Mouse (Mus musculus) forebrain, postnatal 0 days (tissue): ENCODE measurements around the gene Arl6ip1. TPM values are rescaled to one million over a fixed set of nuclear protein-coding genes. Genes with fewer than 3 reads are reported as not detected.
A peak's percentile ranks its signal among the peaks of the same experiment; 100 is the strongest.

ENCODE experiments used
- ATAC-seq: fragments of 200-750 bp; cut with Nextera tagmentation; 2 replicates; pipeline ENCODE4 v1.8.0; 2017; ENCODE audit warnings: mild to moderate bottlenecking, moderate library complexity
- DNase-seq: peaks from one replicate; pipeline ENCODE4 v3.0.0-alpha.2; 2015
- H3K27ac ChIP-seq: fragments of 300-500 bp; sonication (generic); 2 replicates; pipeline ENCODE4 v1.5.1; 2014; ENCODE audit warnings: low read depth, mild to moderate bottlenecking, antibody characterized with exemption, low read length, moderate library complexity, mixed read lengths
- H3K27me3 ChIP-seq: fragments of 300-500 bp; sonication (generic); 2 replicates; pipeline ENCODE4 v1.6.1; 2014; ENCODE audit warnings: mild to moderate bottlenecking, low read length, mixed read lengths; ENCODE audit not compliant: insufficient read depth
- H3K36me3 ChIP-seq: fragments of 300-500 bp; sonication (generic); 2 replicates; pipeline ENCODE4 v1.6.1; 2014; ENCODE audit warnings: mild to moderate bottlenecking, moderate library complexity; ENCODE audit not compliant: insufficient read depth
- H3K4me1 ChIP-seq: fragments of 300-500 bp; sonication (generic); 2 replicates; pipeline ENCODE4 v1.6.1; 2014; ENCODE audit warnings: antibody characterized with exemption; ENCODE audit not compliant: insufficient read depth
- H3K4me2 ChIP-seq: fragments of 300-500 bp; sonication (generic); 2 replicates; pipeline ENCODE4 v1.6.1; 2014; ENCODE audit warnings: low read depth, mild to moderate bottlenecking, moderate library complexity
- H3K4me3 ChIP-seq: fragments of 300-500 bp; sonication (generic); 2 replicates; pipeline ENCODE4 v1.5.1; 2014; ENCODE audit warnings: low read depth, low read length, mixed read lengths
- H3K9ac ChIP-seq: fragments of 300-500 bp; sonication (generic); 2 replicates; pipeline ENCODE4 v1.6.1; 2014; ENCODE audit warnings: mild to moderate bottlenecking
- H3K9me3 ChIP-seq: fragments of 300-500 bp; sonication (generic); 2 replicates; pipeline ENCODE4 v1.6.1; 2016; ENCODE audit warnings: low read length
- CTCF ChIP-seq: sonication (generic); IDR thresholded peaks from 2 replicates; pipeline ENCODE4 v1.5.1; 2016; ENCODE audit warnings: antibody characterized with exemption, control low read depth, low read depth
- WGBS: fragments of 180-500 bp; shearing (Covaris S2); extraction: QIAGEN DNeasy Blood & Tissue Kit; methylation state at CpG from one replicate; pipeline ENCODE4 v1.1.7; 2014; 5-methylcytosine and 5-hydroxymethylcytosine counted together
- polyA plus RNA-seq: library from polyadenylated mRNA; unstranded; fragments of >200 nt; fragmentation: Nextera tagmentation; extraction: Ambion mirVana; gene quantifications from 2 replicates; pipeline ENCODE4 v1.2.1, GENCODE M21; 2015
- total RNA-seq: library from RNA; depleted of rRNA; stranded (reverse); fragments of >200 nt; gene quantifications from 2 replicates; pipeline ENCODE4 v1.2.3, GENCODE M21; 2014

Arl6ip1 gene
- total and polyA plus RNA-seq, 2 experiments from 2014 or later: 386 to 659 TPM

DNA sequence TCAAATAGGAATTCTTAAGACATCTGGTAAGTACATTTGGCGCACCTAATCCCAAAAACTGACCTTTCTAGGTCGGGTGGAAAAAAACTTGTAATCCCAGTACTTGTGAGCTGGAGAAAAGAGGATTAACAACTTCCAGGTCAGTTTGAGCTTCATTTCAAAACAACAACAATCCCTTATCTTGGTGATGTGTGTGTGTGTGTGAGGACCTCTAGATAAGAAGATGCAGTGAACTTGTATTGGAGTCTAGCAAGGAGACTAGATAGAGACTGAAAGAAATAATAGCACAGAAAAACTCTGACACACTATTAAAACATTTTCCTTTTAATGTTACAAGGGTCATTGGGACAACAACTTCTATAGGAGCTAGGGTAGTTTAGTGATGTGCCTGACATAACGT is 14.1 kb upstream of the Arl6ip1 start:
- no peak overlapping the region for H3K27ac ChIP-seq

DNA sequence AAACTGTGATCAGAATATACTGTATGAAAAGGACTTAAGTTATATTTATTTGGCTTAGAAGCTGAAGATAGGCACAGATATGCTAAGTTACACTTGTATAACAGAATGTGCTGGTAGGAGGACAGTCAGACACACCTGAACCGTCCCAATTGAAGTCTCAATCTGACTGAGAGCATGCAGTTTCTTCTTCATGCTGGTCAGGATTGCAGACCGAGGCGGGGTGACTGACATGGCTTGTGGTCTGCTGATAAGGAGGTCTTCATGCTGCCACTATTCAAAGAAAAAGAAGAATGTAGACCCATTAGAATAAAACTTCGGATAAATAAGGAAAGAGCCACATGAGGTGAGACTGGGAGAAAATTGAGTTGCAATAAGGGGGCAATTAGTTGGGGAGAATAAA is 13.7 kb upstream of the Arl6ip1 start:
- Histone ChIP-seq H3K9ac (no peak overlapping the region), H3K4me2 (no peak overlapping the region), H3K27me3 (no peaks in the 10 kb centered on the region), H3K27ac (no peak overlapping the region), H3K9me3 (no peaks in the 10 kb centered on the region), H3K36me3 (peaks cover 57% of the 10 kb centered on the region), H3K4me3 (no peak overlapping the region), H3K4me1 (no peaks in the 10 kb centered on the region)
- TF ChIP-seq CTCF: no peak
- 96% methylated on average over 4 of the region's 4 CpGs for WGBS
- no peak for DNase-seq
- ATAC-seq: no peak

More for the DNA sequence above, 14.1 kb upstream of the Arl6ip1 start:
- DNase-seq (no peak), ATAC-seq (no peak)
- H3K4me3 ChIP-seq: no peak overlapping the region
- H3K9ac ChIP-seq: no peak overlapping the region
- WGBS: 81% methylated on average over 3 of the region's 3 CpGs
- no peaks in the 10 kb centered on the region for H3K27me3 ChIP-seq
- no peaks in the 10 kb centered on the region for H3K9me3 ChIP-seq
- no peaks in the 10 kb centered on the region for H3K4me1 ChIP-seq
- no peak overlapping the region for H3K4me2 ChIP-seq
- TF ChIP-seq CTCF: no peak
- H3K36me3 ChIP-seq: peaks cover 62% of the 10 kb centered on the region

DNA sequence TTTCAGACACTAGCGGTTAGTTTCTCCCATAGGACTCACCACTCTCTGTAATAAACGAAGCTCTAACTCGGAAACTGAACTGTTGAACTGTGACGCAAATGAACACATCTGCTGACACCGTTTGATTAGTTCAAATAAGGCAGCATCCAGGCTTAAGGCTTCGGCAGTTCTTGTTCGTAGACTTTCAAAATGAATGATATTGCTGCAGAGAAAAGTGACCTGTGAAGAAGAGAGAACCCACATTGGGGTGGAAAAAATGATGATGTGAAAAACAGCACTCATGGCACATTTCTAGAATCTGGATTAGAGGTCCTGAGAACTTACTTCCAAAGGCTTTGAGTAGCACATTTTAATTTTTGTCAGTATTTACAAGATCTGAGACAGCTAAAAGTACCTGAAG is 11.8 kb upstream of the Arl6ip1 start:
- DNase-seq: no peak

DNA sequence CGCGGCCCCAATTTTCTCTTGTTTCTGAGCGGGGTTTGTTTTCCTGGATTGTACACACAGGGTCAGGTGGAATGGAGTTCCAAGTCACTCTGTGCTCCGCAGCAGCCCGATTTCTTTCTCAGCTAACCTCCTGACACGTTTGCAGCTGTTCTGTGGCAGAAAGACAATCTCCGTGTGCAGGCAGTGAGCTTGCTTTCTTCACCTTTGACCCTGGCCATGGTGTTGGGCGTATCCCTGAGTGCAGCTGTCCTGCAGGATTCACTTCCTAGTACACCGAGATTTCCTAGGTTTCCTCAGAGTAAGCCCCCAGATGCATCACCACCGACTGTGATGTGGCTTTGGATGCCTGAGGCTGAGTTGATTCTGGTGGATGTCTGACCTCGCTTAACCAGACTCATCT is 5.7 kb upstream of the Arl6ip1 start:
- Histone ChIP-seq H3K36me3 (peaks cover 42% of the 10 kb centered on the region), H3K4me2 (no peak overlapping the region), H3K27ac (no peak overlapping the region), H3K4me3 (no peak overlapping the region), H3K9ac (no peak overlapping the region), H3K27me3 (no peaks in the 10 kb centered on the region), H3K4me1 (no peaks in the 10 kb centered on the region), H3K9me3 (no peaks in the 10 kb centered on the region)
- WGBS: 84% methylated on average over 11 of the region's 11 CpGs
- no peak for TF ChIP-seq CTCF
- ATAC-seq (no peak), DNase-seq (no peak)

More for the DNA sequence above, 11.8 kb upstream of the Arl6ip1 start:
- Histone ChIP-seq H3K4me3 (no peak overlapping the region), H3K9ac (no peak overlapping the region), H3K27ac (no peak overlapping the region), H3K27me3 (no peaks in the 10 kb centered on the region), H3K4me1 (no peaks in the 10 kb centered on the region), H3K4me2 (no peak overlapping the region), H3K36me3 (peaks cover 68% of the 10 kb centered on the region), H3K9me3 (no peaks in the 10 kb centered on the region)
- no peak for ATAC-seq
- no peak for TF ChIP-seq CTCF
- 95% methylated on average over 7 of the region's 7 CpGs for WGBS

DNA sequence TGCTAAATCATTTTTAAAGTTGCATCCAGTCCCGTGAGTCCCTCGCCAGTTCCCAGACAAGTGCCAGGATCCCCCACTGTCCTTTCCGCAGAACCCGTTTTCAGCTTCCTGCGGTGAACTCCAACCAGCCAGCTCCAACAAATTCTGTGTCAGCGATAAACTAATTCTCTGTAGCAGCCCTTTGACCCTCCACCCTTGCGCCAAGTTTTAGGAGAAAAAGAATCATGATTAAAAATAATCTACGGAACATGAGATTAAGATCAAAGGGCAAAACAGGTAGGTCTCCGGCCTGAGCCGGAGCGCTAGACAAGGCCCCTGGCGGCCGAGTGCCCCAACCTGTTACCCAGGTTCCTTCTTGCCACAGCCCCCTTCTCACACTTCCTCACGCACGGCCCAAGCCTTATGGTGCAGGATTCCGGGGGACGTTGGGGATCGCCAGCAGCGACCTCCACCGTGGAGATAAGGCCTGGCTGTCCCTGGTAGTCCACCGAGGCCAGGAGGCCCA is 485 bp downstream of the Arl6ip1 start:
- H3K4me1 ChIP-seq: peaks cover 13% of the 10 kb centered on the region; the same call in 1 of the 2 replicates
- ATAC-seq (peak; percentile 54), DNase-seq (peak; percentile 45)
- peak overlapping the region; percentile 87 for H3K27ac ChIP-seq
- H3K4me3 ChIP-seq: peak overlapping the region; percentile 87
- peak; percentile 36; the same call in 1 of the 2 replicates for TF ChIP-seq CTCF
- no peaks in the 10 kb centered on the region for H3K27me3 ChIP-seq
- H3K9ac ChIP-seq: peak overlapping the region; percentile 87
- H3K9me3 ChIP-seq: no peaks in the 10 kb centered on the region
- under 1% methylated on average over 21 of the region's 21 CpGs for WGBS
- 0 out of 2 replicates have a peak, but pooled peaks cover 4% of the 10 kb centered on the region for H3K36me3 ChIP-seq
- peak overlapping the region; percentile 75 for H3K4me2 ChIP-seq

DNA sequence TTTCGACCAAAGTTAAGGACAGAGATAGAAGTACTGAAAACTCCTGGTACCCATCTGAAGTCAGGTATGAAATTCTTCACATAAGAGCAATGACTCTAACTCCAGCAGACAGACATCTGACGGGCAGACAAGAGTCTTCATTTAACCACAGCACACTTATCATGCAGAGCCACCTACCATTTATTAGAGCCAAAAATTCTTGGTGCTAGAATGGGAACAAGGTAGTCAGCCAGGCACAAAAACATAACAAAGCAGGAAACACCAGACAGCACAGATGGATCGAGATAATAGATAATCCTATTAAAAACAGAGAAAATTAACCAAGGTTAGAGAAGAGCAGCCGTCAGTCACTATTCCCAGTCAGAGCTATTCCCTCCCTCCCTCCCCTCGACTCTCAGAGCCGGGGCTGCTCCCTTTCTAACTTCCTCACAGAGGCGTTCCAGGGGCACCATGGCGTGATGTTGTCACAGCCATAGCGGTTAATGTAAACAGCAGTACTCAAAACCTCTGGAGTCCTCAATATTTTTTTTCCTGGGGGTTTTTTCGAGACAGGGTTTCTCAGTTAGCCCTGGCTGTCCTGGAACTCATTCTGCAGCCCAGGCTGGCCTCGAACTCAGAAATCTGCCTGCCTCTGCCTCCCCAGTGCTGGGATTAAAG is 3.1 kb downstream of the Arl6ip1 start:
- DNase-seq (no peak), ATAC-seq (no peak)
- no peak overlapping the region for H3K4me2 ChIP-seq
- no peak overlapping the region for H3K4me3 ChIP-seq
- peaks cover 13% of the 10 kb centered on the region; the same call in 1 of the 2 replicates for H3K4me1 ChIP-seq
- no peaks in the 10 kb centered on the region for H3K27me3 ChIP-seq
- no peaks in the 10 kb centered on the region for H3K9me3 ChIP-seq
- 64% methylated on average over 11 of the region's 11 CpGs for WGBS
- no peak for TF ChIP-seq CTCF
- peaks cover 13% of the 10 kb centered on the region for H3K36me3 ChIP-seq
- no peak overlapping the region for H3K27ac ChIP-seq
- no peak overlapping the region for H3K9ac ChIP-seq

DNA sequence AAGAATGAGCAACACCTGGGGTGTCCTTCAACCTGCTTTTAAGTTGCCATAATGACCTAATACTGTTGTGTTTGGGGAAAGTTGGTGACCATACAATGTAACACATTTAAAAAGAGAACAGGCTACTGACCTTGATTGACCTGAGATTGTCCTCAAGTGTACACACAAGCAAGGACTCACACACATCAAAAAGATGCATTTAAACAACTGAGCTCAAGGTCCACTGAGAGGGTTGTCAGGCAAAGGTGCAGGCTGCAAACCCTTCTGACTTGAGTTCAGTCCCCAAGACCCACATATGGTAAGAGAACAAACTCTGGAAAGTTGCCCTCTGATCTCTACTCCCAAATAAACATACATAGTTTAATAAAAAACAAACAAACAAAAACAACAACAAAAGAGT is 3.7 kb downstream of the Arl6ip1 start:
- Histone ChIP-seq H3K36me3 (peaks cover 17% of the 10 kb centered on the region), H3K4me2 (no peak overlapping the region), H3K4me1 (peaks cover 13% of the 10 kb centered on the region; the same call in 1 of the 2 replicates), H3K27me3 (no peaks in the 10 kb centered on the region), H3K27ac (no peak overlapping the region), H3K9me3 (no peaks in the 10 kb centered on the region), H3K9ac (no peak overlapping the region), H3K4me3 (no peak overlapping the region)
- DNase-seq (no peak), ATAC-seq (no peak)
- no peak for TF ChIP-seq CTCF
